Mouse (Mus musculus) adrenal gland, postnatal 14 days (tissue): ENCODE results near the gene Hmx1. TPM values are rescaled to one million over a fixed set of nuclear protein-coding genes. Genes with fewer than 3 reads are reported as not detected.

Source experiments
- DNase-seq: peaks from one replicate; pipeline ENCODE4 v3.0.0; 2021; ENCODE audit warnings: mixed read lengths
- total RNA-seq: library from RNA; stranded (reverse); gene quantifications from 2 replicates; pipeline ENCODE4 v1.2.3, GENCODE M21; 2021

Hmx1 gene
- total RNA-seq, 1 experiment from 2014 or later = 0.22 TPM

DNA sequence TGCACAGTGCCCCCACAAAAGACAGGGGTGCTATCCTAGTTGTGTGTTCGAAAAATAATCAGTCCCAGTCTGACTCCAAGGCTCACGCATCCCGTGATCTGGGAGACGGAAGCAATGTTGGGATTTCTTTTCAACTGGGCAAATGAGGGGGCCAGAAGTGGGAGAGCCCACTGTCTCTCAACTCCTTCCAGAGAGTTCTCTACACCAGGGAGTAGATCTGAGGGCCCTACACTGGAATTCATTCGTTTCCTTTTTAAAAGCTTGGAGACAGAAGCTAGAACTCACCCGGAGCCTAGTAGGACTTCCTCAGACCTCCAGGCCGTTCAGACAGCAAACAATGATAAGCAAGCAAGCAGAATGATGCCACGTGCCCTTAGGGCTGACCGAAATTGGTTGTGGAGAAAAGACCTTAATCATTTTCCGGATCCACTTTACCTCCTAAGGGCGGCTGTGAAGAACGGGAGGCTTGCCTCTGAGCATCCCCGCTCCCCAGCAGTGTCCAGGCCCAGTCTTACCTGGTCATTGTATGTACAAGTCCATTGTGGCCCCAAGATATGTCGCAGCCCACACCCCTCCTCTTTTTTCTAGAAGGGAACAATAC, 9.5 kb downstream of the Hmx1 start:
- no peak for DNase-seq

DNA sequence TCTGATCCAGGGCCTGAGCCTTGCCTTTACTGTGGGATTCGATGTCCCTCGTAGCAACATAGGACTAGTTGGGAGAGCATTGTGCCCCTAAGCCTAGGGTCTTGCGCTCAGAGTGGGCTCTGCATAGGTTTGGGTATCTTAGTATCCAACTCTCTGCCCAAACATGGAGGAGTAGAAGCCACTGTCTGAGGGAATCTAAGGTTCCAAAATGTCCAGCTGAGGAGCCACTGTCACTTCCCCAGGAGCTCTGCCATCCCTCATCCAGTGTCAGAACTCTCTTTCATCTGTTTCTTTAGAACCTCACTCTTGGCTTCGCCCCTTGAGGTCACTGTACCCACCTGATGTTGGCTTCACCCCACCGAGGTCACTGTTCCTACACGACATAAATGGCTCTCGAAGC, 10.2 kb downstream of the Hmx1 start:
- DNase-seq = no peak

DNA sequence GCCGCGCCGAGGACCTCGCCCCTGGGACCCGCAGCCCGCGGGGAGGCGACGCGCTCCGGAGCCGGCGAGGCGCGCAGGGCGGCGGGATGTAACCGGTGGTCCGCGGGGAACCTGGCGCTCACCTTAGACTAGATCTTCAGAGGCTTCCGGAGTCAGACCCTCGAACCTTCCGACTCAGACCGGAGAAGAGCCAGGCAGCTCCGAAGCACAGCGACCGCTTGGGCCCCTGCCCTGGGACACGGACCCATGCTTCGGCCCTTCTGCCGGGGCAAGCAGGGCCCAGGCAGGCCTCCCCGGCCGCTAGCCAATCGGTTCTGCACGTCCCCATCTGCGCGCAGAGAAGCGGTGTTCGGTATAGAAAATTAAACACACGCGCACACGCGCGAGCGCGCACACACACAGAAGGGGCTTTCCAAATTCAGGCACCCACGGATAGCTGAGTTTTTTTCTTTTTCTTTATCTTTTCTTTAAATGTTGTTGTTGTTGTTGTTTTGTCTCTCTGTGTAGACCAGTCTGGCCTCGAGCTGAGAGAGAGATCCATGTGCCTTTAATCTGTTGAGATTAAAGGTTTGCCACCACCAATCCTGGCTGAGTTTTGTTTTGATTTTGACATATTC, 10.9 kb downstream of the Hmx1 start:
- DNase-seq = no peak

DNA sequence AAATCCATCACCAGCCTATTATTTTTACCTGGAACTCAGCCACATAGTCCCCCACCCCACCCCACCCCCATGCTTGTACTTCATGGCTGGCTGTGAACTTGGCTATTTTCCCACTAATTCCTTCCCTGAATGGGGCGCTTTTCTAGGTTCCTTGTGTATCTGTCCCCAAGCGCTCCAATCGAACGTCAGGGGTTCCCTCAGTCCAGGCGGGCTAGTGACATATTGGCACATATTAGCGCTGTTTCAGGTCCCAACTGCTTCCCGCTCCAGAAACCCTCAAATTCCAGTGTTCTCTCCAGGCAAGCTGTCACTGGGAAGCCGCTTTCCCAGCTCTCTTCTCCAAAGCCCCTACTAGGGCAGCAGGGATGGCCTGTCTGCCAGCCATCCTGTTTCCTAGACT, 12.3 kb downstream of the Hmx1 start:
- DNase-seq = no peak

DNA sequence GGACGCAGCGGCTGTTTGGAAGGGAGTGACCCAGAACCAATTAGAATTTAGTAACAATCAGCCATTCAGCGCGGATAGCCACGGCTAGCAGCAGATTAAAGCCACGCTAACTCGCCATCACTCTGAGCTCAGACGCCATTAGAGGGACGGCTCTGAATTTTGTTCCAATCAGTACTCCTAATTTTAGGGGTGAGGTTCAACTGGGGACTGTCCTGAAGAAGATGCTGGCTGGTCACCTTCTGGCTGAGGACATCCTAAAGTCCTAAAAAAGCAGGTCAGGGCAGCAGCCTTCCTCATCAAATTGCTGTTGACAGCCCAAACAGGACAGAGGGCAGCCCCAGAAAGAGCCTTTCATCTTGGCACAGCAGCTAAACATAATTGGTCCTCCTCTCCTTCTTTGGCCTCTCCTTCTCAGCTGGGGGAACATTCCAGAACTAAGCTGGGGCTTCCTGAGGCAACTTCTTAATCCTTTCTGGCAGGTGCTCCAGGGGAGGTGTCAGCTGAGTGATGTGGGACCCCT, 18.6 kb downstream of the Hmx1 start:
- no peak for DNase-seq

DNA sequence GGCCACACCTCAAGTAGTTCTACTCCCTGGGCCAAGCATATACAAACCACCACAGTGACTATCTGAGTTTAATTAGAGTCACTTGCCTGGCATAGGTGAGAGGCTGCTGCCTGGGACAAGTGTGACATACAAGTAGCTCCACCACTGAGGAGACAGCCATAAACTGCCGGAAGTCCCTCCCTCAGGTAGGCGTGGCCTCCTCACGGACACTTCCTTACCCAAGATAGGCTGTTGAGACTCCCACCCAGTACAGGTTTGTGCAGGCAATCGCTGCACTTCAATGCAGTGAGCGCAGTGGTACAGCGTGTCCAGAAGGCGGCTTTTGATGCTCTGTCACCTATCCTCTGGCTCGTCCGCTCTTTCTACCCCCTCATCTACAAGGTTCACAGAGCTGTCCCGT, 22.1 kb downstream of the Hmx1 start:
- DNase-seq = no peak

DNA sequence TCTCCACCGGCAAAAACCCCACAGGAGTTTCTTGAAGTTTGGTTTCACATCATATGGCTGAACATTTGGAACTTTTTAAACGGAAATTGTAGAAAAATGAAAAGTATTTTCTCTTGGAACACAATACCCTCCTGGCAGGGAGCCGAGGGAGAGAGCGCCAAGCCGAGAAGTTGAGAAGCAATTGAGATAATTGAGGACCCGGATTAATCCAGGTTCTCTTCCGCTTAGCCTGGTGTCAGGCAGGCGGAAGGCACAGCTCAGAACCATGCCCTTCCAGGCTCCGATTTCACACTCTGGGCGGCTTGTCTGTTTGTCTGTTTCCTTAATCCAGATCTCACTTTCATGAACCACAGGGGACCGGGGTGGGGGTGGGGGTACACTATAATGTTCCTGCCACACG, 23.9 kb downstream of the Hmx1 start:
- no peak for DNase-seq

DNA sequence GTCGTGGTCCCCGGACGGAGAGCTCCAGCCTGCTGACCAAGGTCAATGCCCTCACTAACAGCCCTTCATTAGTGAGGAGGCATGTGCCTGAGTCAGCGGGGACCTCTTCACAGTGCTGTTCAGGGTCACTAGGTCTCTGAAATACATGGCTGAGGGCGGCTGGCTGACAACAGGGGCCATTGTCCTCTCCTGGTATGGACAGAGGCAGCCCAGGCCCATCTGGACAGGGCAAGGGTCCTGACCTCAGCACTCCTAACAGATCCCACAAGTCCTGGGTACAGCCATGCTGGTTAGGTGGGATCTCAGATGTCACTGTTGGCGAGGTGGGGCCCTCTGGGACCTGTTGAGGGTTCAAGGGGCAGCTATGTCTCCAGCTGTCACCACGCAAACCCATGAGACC, 28.8 kb downstream of the Hmx1 start:
- no peak for DNase-seq

DNA sequence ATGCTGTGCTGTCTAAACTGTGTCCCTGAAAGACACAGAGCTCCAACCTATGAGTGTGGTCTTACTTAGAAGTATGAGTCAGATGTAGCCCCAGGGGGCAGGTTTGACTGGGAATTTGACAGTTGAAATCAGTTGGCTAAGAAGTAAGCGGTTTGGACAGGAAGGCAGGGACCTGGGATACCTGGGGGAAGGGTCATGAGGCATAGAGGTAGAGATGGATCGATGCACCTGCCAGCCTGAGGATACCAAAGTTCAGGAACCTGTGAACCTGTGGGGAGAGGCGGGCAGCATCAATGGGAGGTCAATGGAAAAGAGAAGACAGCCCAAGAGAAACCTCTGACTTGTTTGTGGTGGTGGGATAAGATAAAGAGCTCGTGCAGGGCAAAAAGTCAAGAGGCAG, 32.7 kb downstream of the Hmx1 start:
- DNase-seq = no peak

DNA sequence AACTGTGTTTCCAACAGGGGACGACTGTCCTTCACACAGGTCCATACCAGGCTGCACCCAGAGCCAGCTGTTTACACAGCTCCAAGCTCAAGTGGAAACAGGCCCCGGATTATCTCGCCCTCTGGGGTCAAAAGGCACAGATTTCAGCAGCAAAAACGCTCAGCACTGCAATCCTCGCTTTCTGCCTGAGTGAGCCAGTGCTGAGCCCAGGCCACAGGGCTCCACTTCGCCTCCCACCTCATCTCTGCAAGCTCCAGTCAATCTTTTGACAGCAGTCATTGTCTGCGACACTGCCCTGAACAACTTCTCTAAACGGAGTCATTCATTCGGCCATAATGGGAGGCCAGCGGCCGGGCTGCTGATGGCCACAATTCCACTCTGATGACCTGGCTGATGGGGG, 36.3 kb downstream of the Hmx1 start:
- no peak for DNase-seq

DNA sequence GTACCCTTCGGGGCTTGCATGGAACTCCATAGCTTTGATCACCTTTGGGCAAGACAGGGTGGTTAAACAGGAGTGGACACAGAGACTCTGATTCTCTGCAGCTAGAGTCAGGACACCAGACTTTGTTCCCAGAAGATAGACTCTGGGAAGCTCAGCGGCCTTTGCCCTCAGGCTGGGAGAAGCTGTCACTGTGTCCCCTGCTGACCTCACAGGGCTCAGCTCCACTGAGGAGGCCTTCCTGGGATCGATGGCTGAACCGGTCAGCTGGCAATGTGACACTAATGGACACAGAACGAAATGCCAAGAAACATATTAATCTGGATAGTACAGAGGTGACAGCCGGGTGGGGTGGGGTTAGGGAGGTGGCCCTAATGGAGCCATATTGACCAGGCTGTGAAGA, 39.0 kb downstream of the Hmx1 start:
- DNase-seq = no peak

DNA sequence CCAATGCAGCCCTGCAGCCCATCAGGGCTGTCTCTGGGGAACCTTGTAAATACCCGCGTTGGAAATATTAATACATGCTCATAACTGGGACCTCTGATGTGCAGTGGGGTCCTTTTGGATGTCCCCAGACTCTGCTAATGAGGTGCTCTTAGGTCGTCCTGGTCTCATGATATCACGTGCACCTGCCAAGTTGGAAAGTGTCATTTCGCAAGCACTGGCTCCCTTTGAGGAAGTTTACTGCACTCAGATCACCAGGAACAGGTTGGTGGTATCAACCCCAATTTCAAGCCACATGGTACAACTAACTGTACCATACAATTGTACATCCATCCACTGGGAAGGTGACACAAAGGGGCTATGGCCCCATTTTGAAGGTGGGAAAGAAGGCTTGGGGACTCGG, 39.5 kb downstream of the Hmx1 start:
- DNase-seq = no peak

DNA sequence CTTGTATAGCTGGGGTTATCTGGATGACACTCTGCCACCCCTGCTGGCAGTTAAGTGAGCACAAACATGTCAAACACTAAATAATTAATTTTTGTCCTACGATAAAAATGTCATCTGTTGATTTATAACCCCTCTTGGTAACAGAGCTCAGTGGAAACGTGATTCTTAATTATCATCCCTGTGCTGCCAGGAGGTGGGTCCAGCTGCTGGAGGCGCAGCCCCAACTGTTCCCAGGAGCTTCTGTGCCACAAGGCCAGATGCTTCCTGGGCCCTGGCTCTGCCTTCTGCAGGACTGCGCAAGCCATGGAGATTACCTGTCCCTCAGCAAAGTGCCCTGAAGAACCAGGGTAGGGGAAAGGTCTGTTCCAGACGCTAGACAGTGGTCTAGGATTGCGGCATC, 43.2 kb downstream of the Hmx1 start:
- no peak for DNase-seq

DNA sequence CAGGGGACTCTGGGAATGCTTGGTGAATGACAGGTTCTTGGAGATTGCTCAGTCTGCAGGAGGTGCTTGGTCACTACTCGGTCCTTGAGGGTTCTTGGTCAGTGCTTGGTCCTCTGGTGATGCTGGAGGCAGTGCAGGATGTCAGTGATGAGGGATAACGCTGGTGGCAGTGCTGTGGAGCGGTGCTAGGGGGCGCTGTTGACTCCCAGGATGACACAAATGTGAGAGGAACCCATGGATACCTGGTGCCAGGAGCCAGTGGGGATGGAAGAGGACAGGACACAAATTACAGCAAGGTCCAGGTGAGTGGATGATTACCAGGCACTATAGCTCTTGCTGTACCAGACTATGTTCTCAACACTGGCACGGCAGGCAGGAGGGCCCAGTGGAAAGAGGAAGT, 45.1 kb downstream of the Hmx1 start:
- DNase-seq = no peak

DNA sequence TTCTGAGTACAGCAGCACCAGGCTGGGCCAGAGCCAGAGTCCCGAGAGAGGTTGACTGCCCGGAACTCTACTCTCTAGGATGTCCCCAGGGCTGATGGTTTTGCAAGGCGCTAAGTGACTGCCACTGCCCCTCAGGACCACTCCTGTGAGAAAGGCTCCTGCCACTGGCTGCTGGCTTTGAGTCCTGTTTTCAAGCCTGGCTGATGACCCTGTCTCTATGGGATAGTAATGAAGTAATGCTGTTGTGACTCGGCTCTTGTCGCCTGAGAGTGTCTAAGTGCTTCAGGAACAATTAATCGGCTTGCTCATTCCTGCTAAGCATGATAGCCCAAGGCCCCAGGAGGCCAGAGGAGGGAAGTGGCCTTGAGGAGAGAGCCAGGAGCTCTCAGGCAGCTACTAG, 45.8 kb downstream of the Hmx1 start:
- peak; percentile 15 for DNase-seq

DNA sequence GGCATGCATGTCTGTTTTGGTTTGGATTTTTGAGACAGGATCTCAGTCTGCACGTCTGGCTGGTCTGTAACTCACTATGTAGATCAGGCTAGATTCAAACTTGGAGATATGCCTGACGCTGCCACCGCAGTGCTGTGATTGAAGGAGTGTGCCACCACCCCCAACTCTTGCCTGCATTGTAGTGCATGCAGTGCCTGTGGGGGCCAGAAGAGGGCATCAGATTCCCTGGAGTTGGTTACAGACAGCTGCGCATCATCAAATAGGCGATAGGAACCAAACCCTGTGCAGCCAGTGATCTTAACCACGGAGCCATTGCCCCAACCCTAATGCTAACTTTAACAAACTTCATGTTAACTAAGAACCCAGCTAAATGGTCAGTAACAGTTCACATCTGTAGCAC, 49.9 kb downstream of the Hmx1 start:
- no peak for DNase-seq

DNA sequence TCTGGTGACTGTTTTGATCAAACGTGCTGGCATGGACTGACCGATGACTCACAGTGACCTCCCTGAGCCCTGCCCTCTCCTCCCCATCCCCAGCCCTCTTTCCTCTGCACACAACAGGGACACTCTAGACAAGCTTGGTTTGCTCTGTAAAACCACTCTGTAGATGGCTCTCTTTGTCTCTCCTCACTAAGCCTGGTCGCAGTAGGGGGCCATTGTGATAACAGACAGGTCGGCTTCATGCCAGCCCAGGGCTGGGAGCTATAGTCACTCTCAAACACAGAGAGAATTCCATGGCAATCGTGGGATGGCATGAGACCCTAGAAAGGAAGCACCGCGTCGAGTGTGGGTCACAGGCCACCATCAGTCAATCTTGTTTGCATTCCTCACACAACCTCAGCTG, 51.6 kb downstream of the Hmx1 start:
- peak; percentile 15 for DNase-seq

DNA sequence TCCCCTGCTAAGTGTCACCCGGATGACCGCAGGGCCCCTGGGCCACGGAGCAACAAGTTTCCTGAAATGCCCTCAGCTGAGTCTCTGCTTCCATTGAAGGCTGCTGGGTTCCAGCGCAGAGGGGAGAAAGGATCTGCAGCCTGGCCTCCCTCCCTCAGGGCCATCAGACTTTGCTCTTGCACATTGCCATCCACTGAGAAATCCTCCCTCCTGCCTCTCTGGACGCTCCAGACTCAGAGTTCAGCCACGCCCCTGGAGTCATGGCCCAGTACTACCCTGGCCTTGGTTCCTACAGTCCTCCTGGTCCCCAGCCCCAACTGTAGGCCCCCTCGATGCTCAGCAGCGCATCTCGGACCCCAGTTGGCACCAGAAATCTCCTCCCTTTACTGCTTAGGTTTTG, 52.5 kb downstream of the Hmx1 start:
- DNase-seq = no peak

DNA sequence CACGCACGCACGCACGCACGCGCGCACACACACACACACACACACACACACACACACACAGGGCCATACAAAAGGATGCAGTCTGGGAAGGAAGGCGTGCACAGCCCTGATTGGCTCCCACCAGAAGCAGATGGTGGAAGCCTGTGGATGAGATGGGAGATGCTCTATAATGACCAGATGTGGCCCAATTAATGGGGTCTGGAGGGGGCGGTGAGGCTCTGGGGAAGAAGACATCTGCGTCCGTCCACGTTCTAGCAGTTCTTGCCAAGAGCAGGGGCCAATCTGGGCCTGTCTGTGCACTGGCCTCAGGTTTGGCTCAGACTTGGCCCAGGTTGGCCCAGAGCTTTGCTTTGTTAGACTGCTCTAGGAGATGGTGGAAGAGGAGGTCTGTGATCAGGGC, 55.8 kb downstream of the Hmx1 start:
- no peak for DNase-seq

DNA sequence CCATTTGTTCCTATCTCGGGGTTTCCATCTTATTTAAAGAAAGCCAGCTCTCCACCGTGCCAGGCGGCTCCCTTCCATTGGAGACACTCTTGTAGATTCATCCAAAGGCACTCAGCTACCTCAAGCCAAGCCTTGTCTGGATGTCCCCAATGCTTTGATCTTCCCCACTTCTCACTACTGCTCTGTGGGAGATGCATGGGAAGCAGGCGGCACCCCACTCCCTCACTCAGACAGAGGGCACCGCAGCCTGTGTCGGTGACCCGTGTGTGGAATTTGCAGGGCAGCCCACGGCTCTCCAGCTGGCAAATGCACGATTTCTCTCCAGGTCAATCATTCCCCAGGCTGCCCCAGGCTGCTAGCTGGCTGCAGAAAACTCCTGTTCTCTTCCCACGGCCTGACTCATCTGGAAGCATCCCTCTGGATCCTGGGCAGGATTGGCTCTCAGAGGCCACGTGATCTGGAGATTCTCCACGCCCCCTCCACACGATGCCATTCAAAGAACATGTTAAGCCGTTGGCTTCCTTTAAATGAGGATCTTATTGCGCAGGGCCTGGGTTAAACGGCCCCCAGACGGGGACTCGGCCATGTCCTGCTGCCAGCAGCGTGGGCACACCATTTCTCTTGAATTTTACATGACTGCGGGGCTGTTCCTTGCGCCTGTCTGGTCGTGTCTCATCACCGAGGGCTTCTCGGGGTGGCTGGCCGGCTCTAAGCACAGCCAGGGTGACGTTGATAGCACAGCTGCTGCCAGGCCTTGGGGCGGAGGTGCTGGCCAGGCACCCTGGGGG, 58.9 kb downstream of the Hmx1 start:
- DNase-seq = peak; percentile 41
